Comparison of ENCODE assay signal across 8 mouse cellular contexts in genomic region chr6:116767738-116768522, GRCm38 (mm10). TPM values are rescaled to one million over a fixed set of nuclear protein-coding genes. Genes with fewer than 3 reads are reported as not detected.
DNase-seq lines count a peak whose midpoint lies in the region; ATAC-seq and TF ChIP-seq lines count a peak whose summit lies in the region.

No protein-coding gene starts in this region.

- 28% methylated on average over 17 of the region's 17 CpGs for WGBS in heart, embryonic 15.5 days
- WGBS in liver, embryonic 13.5 days (ENCODE audit: insufficient replicate concordance), result 28% methylated on average over 17 of the region's 17 CpGs
- WGBS in neural tube, embryonic 13.5 days, result 39% methylated on average over 17 of the region's 17 CpGs

- TF ChIP-seq POLR2A in brain, embryonic 14.5 days (IDR thresholded peaks at IDR 0.05; ENCODE audit: borderline replicate concordance, extremely low read depth, insufficient read depth, insufficient read length, poor library complexity, severe bottlenecking), result no peak

- no peak overlapping the region for H3K4me3 ChIP-seq in E14TG2a.4 (replicated peaks; ENCODE audit: low read length)
- H3K4me3 ChIP-seq in heart, embryonic 15.5 days, result no peak overlapping the region
- no peak overlapping the region for H3K4me3 ChIP-seq in liver, embryonic 13.5 days (replicated peaks)
- H3K4me3 ChIP-seq in neural tube, embryonic 13.5 days, result no peak overlapping the region

- no peaks in the 10 kb centered on the region for H3K36me3 ChIP-seq in E14TG2a.4 (ENCODE audit: insufficient read depth, low read length)
- no peaks in the 10 kb centered on the region for H3K36me3 ChIP-seq in heart, embryonic 15.5 days
- H3K36me3 ChIP-seq in liver, embryonic 13.5 days, result no peaks in the 10 kb centered on the region
- H3K36me3 ChIP-seq in neural tube, embryonic 13.5 days, result no peaks in the 10 kb centered on the region

- H3K27me3 ChIP-seq in E14TG2a.4 (ENCODE audit: insufficient read depth, low read length), result no peaks in the 10 kb centered on the region
- peaks cover 4% of the 10 kb centered on the region; the same call in 1 of the 2 replicates for H3K27me3 ChIP-seq in heart, embryonic 15.5 days
- no peaks in the 10 kb centered on the region for H3K27me3 ChIP-seq in liver, embryonic 13.5 days
- H3K27me3 ChIP-seq in neural tube, embryonic 13.5 days, result no peaks in the 10 kb centered on the region

- H3K27ac ChIP-seq in heart, embryonic 15.5 days, result 0 out of 2 replicates have a peak overlapping the region, but pooled peaks have one; percentile 26
- no peak overlapping the region for H3K27ac ChIP-seq in liver, embryonic 13.5 days
- H3K27ac ChIP-seq in neural tube, embryonic 13.5 days (replicated peaks), result no peak overlapping the region

- no peak overlapping the region for H3K4me2 ChIP-seq in heart, embryonic 15.5 days
- H3K4me2 ChIP-seq in liver, embryonic 13.5 days, result no peak overlapping the region
- no peak overlapping the region for H3K4me2 ChIP-seq in neural tube, embryonic 13.5 days

- H3K9me3 ChIP-seq in E14TG2a.4 (ENCODE audit: low read length), result peaks cover 19% of the 10 kb centered on the region
- no peaks in the 10 kb centered on the region for H3K9me3 ChIP-seq in heart, embryonic 15.5 days (replicated peaks)
- H3K9me3 ChIP-seq in liver, embryonic 13.5 days (replicated peaks), result no peaks in the 10 kb centered on the region
- H3K9me3 ChIP-seq in neural tube, embryonic 13.5 days, result no peaks in the 10 kb centered on the region

- 0 out of 2 replicates have a peak, but pooled peaks have one; percentile 54 for ATAC-seq in erythroid progenitor cell, adult 5-6 weeks (replicated peaks; ENCODE audit: low FRiP score, poor library complexity, severe bottlenecking)
- ATAC-seq in heart, embryonic 15.5 days (replicated peaks; ENCODE audit: insufficient number of reproducible peaks, insufficient read depth, low FRiP score, low read depth), result no peak
- ATAC-seq in liver, embryonic 13.5 days (ENCODE audit: low read depth), result no peak
- peak; percentile 65; the same call in 1 of the 2 replicates for ATAC-seq in neural tube, embryonic 13.5 days (ENCODE audit: low read depth)

- no peaks in the 10 kb centered on the region for H3K4me1 ChIP-seq in E14TG2a.4 (replicated peaks; ENCODE audit: low read depth, low read length)
- peaks cover 12% of the 10 kb centered on the region for H3K4me1 ChIP-seq in heart, embryonic 15.5 days (replicated peaks)
- H3K4me1 ChIP-seq in liver, embryonic 13.5 days (replicated peaks), result no peaks in the 10 kb centered on the region
- H3K4me1 ChIP-seq in neural tube, embryonic 13.5 days (replicated peaks), result no peaks in the 10 kb centered on the region

- H3K9ac ChIP-seq in heart, embryonic 15.5 days, result no peak overlapping the region
- H3K9ac ChIP-seq in liver, embryonic 13.5 days, result no peak overlapping the region
- no peak overlapping the region for H3K9ac ChIP-seq in neural tube, embryonic 13.5 days

- peak; percentile 79 for DNase-seq in brain, embryonic 14.5 days (ENCODE audit: low read depth)
- peak; percentile 92 for DNase-seq in kidney, postnatal 10 days
- peak; percentile 19 for DNase-seq in liver, embryonic 13.5 days
- peak; percentile 94 for DNase-seq in testis, postnatal 10 days (ENCODE audit: low spot score)

- TF ChIP-seq CTCF in E14TG2a.4 (conservative IDR thresholded peaks at IDR 0.05; ENCODE audit: low read length), result peak; percentile 75
- TF ChIP-seq CTCF in brain, embryonic 14.5 days (IDR thresholded peaks at IDR 0.05; ENCODE audit: borderline replicate concordance, extremely low read depth, insufficient read depth, insufficient read length), result peak; percentile 98

RNA-seq across cellular contexts. Expression of gene Tmem72, which starts 51.2 kb away (rescaled TPM):
- polyA plus RNA-seq in brain, embryonic 14.5 days (2012; rRNA removed), result 0.18 and 0.63 TPM in 2 replicates
- total RNA-seq in erythroid progenitor cell, adult 5-6 weeks (2015; ENCODE audit: low replicate concordance), result under 0.01 and 0.42 TPM in 2 replicates
- total RNA-seq in erythroid progenitor cell, adult 5-6 weeks (2017; ENCODE audit: low replicate concordance), result 0.08 and 0.13 TPM in 2 replicates
- 0.04 and 0.08 TPM in 2 replicates for polyA plus RNA-seq in heart, embryonic 15.5 days (2015; fragmentation: Nextera tagmentation; extraction: Ambion mirVana)
- 0.01 TPM in 2 replicates for polyA plus RNA-seq in liver, embryonic 13.5 days (2015; fragmentation: Nextera tagmentation; extraction: Ambion mirVana)
- 0.29 and 1.0 TPM in 2 replicates for polyA plus RNA-seq in neural tube, embryonic 13.5 days (2015; fragmentation: Nextera tagmentation; extraction: Ambion mirVana)

Comparison
In these comparisons a context has a peak if more than half of its experiments do, and no peak if none do; other contexts are left out.
1. DNase-seq: peak in every context shown above with its lines; median percentile 94 in testis, postnatal 10 days; 92 in kidney, postnatal 10 days; 79 in brain, embryonic 14.5 days; 19 in liver, embryonic 13.5 days.
2. ATAC-seq: peak in erythroid progenitor cell, adult 5-6 weeks (single experiment) and neural tube, embryonic 13.5 days (single experiment); none in heart, embryonic 15.5 days (single experiment) and liver, embryonic 13.5 days (single experiment).